Mouse (Mus musculus) kidney, adult 2 months (tissue): ENCODE data around the gene Fndc5.

ENCODE experiments used
- CTCF ChIP-seq: fragments of 200-500 bp; conservative IDR thresholded peaks from 2 replicates; pipeline ENCODE4 v1.5.1; 2011; ENCODE audit warnings: low read depth, mild to moderate bottlenecking, control low read depth, low read length, moderate library complexity, mixed read lengths; ENCODE audit not compliant: insufficient read depth, insufficient read length
- POLR2A ChIP-seq: fragments of 200-500 bp; IDR thresholded peaks from one replicate; pipeline ENCODE4 v1.6.1; 2011; ENCODE audit warnings: low read depth, low read length, control low read depth

DNA sequence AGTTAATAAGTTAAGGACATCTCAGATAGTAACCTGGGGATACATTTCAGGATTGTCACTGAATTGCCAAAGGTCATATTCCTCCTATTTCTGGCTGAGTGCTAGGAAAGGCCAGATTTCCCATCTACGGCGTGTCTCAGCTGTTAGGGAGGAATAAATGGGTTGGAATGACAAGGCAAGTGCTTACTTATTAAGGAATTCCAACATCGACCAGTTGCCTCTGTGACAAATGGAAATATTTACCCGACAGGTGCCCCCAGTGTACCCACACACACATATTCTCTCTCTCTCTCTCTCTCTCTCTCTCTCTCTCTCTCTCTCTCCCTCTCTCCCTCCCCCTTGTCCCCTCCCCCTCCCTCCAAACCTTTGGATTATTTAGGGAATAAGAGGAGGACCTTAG is 9.1 kb downstream of the Fndc5 start:
- no peak for TF ChIP-seq POLR2A
- TF ChIP-seq CTCF, result no peak
